Mouse (Mus musculus): ENCODE measurements around the gene Irf8. TPM values are rescaled to one million over a fixed set of nuclear protein-coding genes. Genes with fewer than 3 reads are reported as not detected.

Gene Irf8
- 22.9 and 27.7 TPM in 2 replicates for polyA plus RNA-seq (2012; rRNA removed)

GRCm38 (mm10) chr8:120735770-120736481 lies at the start of gene Irf8:
TSS of gene Irf8 (plus strand) at chr8:120736358.

Other genes with a start within 250 kb of the Irf8 start
- gene Gins2, start 147.1 kb upstream of the Irf8 start, polyA plus RNA-seq (2012; rRNA removed): 34.9 and 54.4 TPM in 2 replicates
- gene 1190005I06Rik, start 88.7 kb upstream of the Irf8 start, polyA plus RNA-seq (2012; rRNA removed): 10.3 and 15.7 TPM in 2 replicates
- gene Gm27021, start 68.3 kb upstream of the Irf8 start, polyA plus RNA-seq (2012; rRNA removed): 11.2 and 11.4 TPM in 2 replicates
- gene Cox4i1, start 68.1 kb upstream of the Irf8 start, polyA plus RNA-seq (2012; rRNA removed): 707 and 809 TPM in 2 replicates
- gene Emc8, start 67.8 kb upstream of the Irf8 start, polyA plus RNA-seq (2012; rRNA removed): 218 and 238 TPM in 2 replicates